Mouse (Mus musculus) midbrain, embryonic 10.5 days (tissue): Measurements from ENCODE around the gene Tmed8. TPM values are rescaled to one million over a fixed set of nuclear protein-coding genes. Genes with fewer than 3 reads are reported as not detected.

Experiments used
- DNase-seq: peaks from one replicate; pipeline ENCODE4 v3.0.0-alpha.2; 2017; ENCODE audit warnings: low spot score
- H3K27ac ChIP-seq: fragments of 300-500 bp; sonication (generic); replicated peaks from 2 replicates; pipeline ENCODE4 v1.5.1; 2016; ENCODE audit warnings: mild to moderate bottlenecking
- H3K27me3 ChIP-seq: fragments of 300-500 bp; sonication (generic); 2 replicates; pipeline ENCODE4 v1.6.1; 2016; ENCODE audit warnings: low read depth, mild to moderate bottlenecking; ENCODE audit not compliant: poor library complexity, severe bottlenecking
- H3K36me3 ChIP-seq: fragments of 300-500 bp; sonication (generic); 2 replicates; pipeline ENCODE4 v1.6.1; 2016; ENCODE audit warnings: mild to moderate bottlenecking, moderate library complexity
- H3K4me1 ChIP-seq: fragments of 300-500 bp; sonication (generic); 2 replicates; pipeline ENCODE4 v1.6.1; 2016
- H3K4me3 ChIP-seq: fragments of 300-500 bp; sonication (generic); 2 replicates; pipeline ENCODE4 v1.5.1; 2016; ENCODE audit warnings: mild to moderate bottlenecking, moderate library complexity
- H3K9me3 ChIP-seq: fragments of 300-500 bp; sonication (generic); replicated peaks from 2 replicates; pipeline ENCODE4 v1.6.1; 2016; ENCODE audit warnings: mild to moderate bottlenecking
- WGBS: fragments of 180-500 bp; shearing (Covaris S2); methylation state at CpG from one replicate; pipeline ENCODE4 v1.1.7; 2016; 5-methylcytosine and 5-hydroxymethylcytosine counted together
- polyA plus RNA-seq: library from polyadenylated mRNA; unstranded; fragments of >200 nt; fragmentation: Nextera tagmentation; extraction: Ambion mirVana; gene quantifications from 2 replicates; pipeline ENCODE4 v1.2.1, GENCODE M21; 2016

Gene Tmed8
- polyA plus RNA-seq, 1 experiment from 2014 or later, result 2.7 TPM

DNA sequence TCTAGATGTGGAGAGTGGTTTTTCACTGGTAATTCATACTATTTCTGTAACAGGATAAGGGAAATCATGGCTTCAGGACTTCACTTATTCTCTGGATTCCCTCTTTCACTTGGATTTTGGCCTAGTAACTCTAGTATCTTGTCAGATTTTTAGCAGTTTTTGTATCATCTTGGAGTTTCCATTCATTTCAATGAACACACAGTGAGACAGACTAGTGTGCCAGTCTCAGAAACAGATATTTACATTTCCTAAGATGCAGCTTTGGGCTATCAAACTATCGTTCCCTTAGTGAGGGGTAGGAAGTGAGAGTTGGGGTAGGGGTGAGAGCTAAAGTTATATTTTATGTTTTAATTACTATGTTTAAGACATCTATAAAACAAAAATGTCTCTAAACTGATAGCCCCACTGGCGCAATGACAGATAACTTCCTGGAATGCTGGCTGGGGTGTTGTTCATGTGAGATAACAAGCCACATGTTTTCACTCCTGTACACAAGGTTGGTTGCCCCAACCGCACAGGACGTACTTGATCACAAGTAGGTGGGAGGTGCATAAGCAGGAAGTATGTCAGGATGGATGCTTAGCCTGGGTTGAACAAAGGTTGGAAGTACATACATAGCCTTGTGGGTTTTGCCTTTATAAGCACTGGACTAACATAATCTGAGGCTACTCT lies 78.2 kb downstream of the Tmed8 start:
- Histone ChIP-seq H3K27me3 (no peaks in the 10 kb centered on the region), H3K9me3 (no peaks in the 10 kb centered on the region), H3K4me1 (no peaks in the 10 kb centered on the region), H3K4me3 (no peak overlapping the region), H3K27ac (no peak overlapping the region), H3K36me3 (peaks cover 60% of the 10 kb centered on the region)
- DNase-seq, result no peak
- WGBS, result 94% methylated on average over 4 of the region's 4 CpGs

Other genes starting within 250 kb of the Tmed8 start
- gene Zdhhc22, start 210.0 kb downstream of the Tmed8 start, polyA plus RNA-seq, result 0.15 and 0.24 TPM in 2 replicates
- 0.14 and 0.75 TPM in 2 replicates for gene Tmem63c, start 179.1 kb downstream of the Tmed8 start, polyA plus RNA-seq
- 0.32 and 0.62 TPM in 2 replicates for gene Ngb, start 97.9 kb downstream of the Tmed8 start, polyA plus RNA-seq
- gene Gstz1, start 53.3 kb downstream of the Tmed8 start, polyA plus RNA-seq, result 33.0 and 34.3 TPM in 2 replicates
- 16.5 and 17.7 TPM in 2 replicates for gene Pomt2, start 52.5 kb downstream of the Tmed8 start, polyA plus RNA-seq
- 0.66 and 1.4 TPM in 2 replicates for gene Samd15, start 731 bp downstream of the Tmed8 start, polyA plus RNA-seq
- 0.82 and 0.83 TPM in 2 replicates for gene Noxred1, start 38.3 kb upstream of the Tmed8 start, polyA plus RNA-seq
- 54.8 and 59.6 TPM in 2 replicates for gene Vipas39, start 65.8 kb upstream of the Tmed8 start, polyA plus RNA-seq
- gene Ahsa1, start 66.0 kb upstream of the Tmed8 start, polyA plus RNA-seq, result 243 and 272 TPM in 2 replicates
- gene Ism2, start 99.3 kb upstream of the Tmed8 start, polyA plus RNA-seq, result 0.99 and 1.4 TPM in 2 replicates
- gene Sptlc2, start 187.9 kb upstream of the Tmed8 start, polyA plus RNA-seq, result 50.9 and 57.6 TPM in 2 replicates
- 283 and 318 TPM in 2 replicates for gene Slirp, start 243.4 kb upstream of the Tmed8 start, polyA plus RNA-seq
- 59.6 and 64.2 TPM in 2 replicates for gene Alkbh1, start 243.6 kb upstream of the Tmed8 start, polyA plus RNA-seq